Mouse (Mus musculus) left cerebral cortex, postnatal 36 days (tissue): ENCODE results near the gene Clstn2. TPM values are rescaled to one million over a fixed set of nuclear protein-coding genes. Genes with fewer than 3 reads are reported as not detected.

Source experiments
- DNase-seq, 2 experiments: peaks; one replicate each; pipeline ENCODE4 v3.0.0; 2021 to 2022; ENCODE audit warnings: low spot score in 2 of 2, mixed read lengths in 1 of 2
- intact Hi-C: fragments of 180-260 bp; cut with DNase I; formaldehyde crosslinking; loops from one replicate; pipeline ENCODE4 v1.15.1; 2025
- total RNA-seq, 2 experiments: library from RNA; stranded (reverse); gene quantifications; 2 replicates each; pipeline ENCODE4 v1.2.3; 2021

The Clstn2 gene
- total RNA-seq: 10 to 100 TPM; 83.0 to 89.2 TPM

DNA sequence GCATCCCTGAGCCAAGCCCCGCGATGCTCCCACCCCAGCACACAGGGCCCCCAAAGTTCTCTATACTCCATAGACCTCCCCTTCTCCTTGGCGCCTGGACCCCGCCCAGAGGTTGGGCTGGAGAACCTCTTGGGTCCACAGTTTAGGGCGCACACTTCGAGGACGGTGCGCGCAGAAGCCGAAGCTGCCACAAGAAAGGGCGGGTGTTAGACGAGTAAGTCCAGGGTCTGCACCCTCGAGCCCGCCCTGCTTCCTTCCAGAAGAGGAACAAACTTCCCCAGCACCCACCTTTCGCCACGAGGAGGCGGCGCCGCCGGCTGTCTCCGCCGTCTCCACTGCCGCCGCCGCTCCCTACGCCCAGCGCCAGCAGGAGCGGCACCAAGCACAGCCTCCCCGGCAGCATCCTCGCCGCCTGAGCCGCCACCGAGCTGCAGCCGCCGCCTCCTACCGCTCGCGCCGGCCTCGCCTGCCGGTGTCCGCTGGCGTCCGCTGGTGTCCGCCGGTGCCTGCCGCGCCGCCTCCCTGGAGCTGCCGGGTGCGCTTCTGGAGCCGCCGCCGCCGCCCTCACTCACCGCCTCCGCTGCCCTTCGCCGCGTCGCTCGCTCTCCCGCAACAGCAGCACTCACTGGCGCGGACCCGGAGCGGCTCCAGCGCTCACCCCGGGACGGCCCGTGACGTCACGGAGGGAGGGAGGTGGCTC, at the start of gene Clstn2:
TSS of gene Clstn2 (minus strand) at position 609 of the 700 bp plus-strand sequence.
- DNase-seq: peak; percentile 80 to 89
- intact Hi-C loops: loop anchor here (5.0 to 10.0 kb wide), 6 partner anchors 210 to 735 kb away; no protein-coding TSS in a partner anchor

DNA sequence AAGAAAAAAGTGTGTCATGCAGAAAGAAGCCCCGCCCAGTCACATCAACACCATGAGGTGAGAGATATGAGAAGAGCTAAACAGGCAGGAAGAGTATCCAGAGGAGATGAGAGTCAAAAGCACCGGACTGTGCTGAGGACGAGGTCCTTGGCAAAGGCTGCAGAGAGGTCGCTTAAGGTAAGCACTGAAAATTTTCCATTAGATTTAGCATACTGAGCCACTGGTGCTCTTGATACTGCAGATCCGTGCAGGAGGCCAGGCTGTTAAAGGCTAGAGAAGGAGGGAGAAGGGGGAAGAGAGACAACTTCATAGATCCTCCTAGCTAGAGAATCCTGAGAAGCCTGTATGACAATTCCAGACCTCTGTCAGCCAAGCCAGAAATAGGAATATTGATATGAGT, 34.8 kb upstream of the Clstn2 start:
- no peak for DNase-seq
- intact Hi-C loops: no loop called here

DNA sequence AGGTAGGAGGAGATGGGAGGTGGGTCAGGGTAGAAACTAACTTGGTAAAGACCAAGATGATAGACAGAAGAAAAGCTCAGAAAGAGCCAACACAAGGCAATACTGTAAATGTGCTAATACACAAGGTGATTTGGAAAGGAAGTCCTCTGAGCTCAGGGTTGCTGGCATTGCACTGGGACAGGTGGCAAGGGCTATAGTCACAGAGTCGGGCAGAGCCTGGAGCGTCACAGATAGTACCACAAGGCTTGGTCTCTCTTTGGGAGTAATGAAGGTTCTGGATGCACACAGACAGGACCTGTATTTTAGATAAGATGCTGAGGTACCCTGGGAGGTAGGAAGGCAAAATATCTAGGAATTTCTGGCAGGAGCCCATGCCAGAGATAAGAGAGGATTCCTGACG, 28.7 kb upstream of the Clstn2 start:
- intact Hi-C loops: no loop called here
- no peak for DNase-seq

DNA sequence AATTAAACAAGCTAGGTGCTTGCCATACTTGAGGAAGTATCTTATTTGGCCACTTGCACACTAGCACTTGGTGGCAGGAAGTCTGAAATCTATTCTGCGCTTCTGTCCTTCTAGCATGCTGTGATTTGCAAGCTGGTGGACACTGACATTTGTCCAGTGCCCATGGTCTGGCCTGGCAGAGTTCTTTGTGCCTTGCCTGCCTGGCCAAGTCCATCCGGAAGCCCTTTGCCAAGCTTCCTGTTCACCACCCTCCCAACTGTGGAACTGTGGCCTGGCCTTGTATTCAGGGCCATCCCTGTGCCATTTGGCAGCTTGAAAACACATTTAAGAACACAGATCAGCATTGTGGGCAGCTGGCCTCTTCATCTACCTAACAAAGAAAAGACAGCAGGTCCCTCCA, 24.3 kb upstream of the Clstn2 start:
- intact Hi-C loops: no loop called here

DNA sequence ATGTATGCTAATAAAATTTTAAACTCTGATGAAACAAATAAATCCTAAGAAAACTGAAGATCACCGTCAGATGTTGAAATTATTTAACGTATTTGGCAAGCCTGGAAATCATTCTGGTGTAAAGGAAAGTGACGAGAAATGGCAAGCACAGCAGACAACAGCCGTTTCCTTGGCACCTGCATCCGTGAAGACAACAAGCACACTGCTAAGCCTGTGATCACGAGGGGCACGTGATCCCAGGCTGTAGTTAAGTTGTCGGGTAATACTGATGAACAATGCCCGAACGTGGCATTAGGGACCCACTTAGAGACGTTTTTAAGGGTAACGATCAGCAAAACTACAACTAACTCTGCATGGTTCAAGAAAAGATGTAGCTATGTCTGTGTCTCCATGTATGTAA, 18.4 kb upstream of the Clstn2 start:
- intact Hi-C loops: no loop called here
- no peak for DNase-seq

More for the DNA sequence above, 24.3 kb upstream of the Clstn2 start:
- DNase-seq: no peak

DNA sequence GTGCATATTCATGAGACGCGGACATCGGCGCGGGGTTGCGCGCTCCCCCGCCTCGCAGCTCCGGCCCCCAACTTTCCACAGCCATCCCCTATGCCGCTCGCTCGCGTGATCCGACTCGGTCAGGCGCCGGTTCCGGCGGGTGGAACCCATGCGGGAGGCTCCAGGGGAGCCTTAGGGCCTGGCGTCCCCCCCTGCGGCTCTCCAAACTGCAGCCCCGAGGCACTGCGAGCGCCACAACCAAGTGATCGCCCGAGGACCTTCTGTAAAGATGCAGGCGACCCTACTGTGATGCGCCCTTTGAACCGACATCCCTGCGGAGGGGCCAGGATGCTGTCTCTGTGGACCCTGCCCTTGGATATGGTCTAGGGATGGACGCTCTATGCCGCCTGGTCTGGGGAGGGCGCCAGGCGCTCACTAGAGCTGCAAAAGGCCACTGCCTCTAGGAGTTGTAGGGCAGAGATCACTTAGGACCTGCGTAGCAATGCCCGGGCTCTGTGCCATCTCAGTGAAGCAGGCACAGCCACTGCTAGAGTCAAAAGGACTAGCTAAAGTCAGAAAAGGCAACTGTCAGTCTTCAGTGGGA, 383 bp upstream of the Clstn2 start:
- no peak for DNase-seq
- intact Hi-C loops: loop anchor here (5.0 to 10.0 kb wide), 6 partner anchors 209 to 736 kb away; no protein-coding TSS in a partner anchor

DNA sequence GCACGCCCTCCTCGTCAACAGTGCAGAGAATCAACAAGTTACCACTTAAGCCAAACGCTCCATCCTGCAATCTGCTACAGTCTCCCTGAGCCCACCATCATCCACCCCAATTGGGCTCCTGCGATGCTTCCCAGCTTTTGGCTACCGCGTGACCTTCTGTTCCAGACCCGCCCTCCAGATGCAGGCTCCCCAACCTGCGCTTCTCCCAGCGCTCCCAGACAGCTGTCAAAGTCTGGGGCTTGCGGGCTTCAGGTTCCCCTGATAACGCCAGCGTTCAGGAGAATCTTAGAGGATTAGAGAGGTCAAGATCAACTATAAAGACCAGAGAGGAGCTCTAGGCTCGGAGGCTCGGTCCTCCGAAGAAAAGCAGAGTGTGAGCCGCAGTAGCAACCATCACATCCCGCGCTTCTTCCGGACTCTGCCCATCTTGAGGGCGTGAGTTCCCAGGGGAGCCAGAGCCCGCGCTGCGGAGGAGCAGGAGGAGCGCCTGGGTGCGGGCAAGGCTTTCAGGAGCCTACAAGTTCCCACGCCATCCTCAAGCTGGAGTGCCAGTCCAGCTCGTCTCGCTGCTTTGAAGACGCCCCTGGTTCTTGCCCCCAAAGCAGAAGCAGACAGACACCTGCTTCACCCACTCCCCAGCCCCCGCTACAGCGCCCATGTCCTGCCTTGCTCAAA, 946 bp downstream of the Clstn2 start:
- peak; percentile 41 to 62 for DNase-seq
- intact Hi-C loops: loop anchor here (5.0 to 10.0 kb wide), 6 partner anchors 210 to 735 kb away; no protein-coding TSS in a partner anchor

DNA sequence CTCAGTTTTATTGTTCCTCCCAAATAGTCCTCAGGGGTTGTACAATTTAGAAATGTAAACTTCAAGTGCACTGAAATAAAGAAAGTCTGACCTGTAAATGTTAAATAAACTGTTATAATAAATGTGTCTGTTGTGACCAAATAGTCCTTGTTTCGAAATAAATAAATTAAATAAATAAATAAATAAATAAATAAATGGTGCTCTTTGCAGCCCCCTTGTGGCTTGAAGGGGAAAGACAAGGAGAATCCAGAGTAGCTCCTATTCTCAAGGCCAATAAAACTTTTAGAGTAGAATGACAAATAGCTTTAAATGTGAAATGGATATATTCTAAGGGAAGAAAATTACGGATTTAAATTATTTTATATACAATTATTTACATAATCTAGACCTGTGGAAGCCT, 2.3 kb downstream of the Clstn2 start:
- no peak for DNase-seq
- intact Hi-C loops: loop anchor here (5.0 to 10.0 kb wide), 6 partner anchors 212 to 733 kb away; no protein-coding TSS in a partner anchor

DNA sequence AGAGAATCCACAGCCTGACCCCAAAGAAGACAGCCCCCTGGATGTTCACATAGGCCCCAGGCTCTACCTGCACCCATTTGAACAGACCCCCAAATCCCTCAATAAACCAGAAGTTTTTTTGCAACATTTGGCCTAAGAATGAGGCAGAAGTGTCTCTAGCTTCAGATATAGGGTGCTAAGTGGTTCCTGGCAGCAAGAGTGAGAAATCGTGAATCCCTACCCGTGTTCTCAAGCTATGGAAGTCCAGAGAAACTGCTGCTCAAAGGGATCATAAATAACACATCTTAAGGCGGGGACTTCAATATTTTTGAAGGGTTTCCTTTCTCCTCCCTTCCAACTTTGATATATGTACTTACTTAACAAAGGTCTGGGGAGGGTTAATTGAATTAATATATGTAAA, 7.4 kb downstream of the Clstn2 start:
- intact Hi-C loops: no loop called here
- no peak for DNase-seq

DNA sequence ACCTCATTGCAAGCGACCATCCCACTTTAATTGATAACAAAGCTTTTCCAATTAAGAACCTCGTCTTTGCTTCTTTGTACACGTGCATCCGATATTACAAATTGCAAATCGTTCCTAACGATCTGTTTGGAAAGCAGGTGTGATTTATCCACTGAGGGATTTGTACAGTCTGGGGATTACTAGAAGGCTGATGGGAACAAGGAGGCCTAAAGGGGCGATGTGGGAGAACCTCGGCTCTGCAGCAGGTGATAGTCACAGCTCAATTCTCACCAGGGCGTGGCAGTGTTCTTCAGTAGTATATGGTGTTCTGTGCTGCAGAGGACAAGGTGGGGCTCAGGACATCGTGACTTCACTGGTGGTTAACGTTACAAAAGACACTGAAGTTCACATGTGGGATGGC, 9.9 kb downstream of the Clstn2 start:
- intact Hi-C loops: no loop called here
- no peak for DNase-seq

DNA sequence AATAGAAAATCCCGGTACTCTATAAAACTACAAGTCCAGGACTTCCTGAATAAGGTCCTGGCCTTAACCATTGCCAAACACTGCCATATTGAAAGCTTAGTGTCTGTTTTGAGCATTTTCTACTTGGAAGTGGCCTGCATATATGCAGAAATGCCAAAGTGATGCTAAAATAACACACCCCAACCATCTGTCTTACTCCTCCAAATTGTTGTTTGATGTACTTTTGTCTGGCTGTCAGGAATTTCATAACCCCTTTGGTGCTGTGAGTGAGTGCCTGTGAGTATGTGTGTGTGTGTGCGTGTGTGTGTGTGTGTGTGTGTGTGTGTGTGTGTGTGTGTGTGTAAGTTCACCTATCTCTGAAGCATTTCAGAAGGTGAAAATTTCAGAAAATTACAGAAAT, 13.1 kb downstream of the Clstn2 start:
- DNase-seq: no peak

DNA sequence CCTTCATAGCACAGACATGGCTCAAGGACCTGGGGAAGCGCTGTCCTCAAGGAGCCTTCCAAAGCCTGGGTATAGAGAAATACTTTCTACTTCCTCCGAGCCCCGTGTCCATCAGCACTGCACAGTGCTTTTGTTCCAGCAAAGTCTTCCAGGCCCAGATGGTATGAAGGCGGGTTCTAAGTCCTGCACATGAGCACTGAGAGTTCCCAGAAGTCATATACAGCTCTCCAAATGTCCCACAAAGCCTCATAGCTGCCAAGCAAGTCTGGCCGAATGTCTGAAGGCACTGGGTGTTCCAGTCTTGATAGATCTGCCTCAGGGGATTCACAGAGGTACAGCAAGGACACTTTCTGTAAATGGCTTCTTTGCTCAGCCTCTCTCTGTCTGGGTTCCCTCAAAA, 14.3 kb downstream of the Clstn2 start:
- intact Hi-C loops: no loop called here
- peak; percentile 55 to 75 for DNase-seq

More for the DNA sequence above, 13.1 kb downstream of the Clstn2 start:
- intact Hi-C loops: no loop called here

DNA sequence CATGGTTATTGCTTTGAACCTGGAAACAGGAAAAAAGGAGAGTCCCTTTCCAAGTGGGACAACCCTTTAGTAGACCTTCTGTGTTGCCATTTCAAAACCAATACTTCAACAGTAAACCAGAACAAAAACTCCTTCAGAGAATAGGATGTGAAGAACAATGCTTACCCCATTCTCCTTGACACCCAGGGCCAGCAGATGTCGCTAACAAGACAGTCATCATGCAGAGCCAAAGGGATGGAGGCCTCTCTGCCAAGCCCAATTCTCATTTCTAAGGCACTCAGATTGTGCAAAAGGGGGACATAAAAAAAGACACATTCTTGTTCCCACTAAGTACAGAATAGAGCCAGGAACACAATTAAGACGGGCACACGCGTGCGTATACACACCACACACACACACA, 16.4 kb downstream of the Clstn2 start:
- intact Hi-C loops: no loop called here

DNA sequence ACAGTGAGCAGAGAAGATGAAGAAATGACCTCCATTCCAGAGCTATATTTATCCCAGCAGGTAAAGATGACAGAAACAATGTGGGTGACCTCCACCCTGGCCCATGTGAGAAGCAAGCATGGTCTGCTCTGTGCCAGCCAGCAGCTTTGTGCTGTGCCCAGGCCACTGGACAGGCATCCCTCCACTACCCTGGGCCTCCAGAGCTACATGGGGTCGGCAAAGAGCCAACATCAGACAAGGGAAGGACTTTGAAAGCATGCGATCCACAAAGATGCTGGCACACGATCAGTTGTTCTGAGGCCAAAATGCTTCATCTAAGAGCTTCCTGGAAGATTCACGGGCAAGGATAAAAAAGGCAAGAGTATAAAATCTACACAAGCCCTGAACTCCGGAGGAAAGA, 36.6 kb downstream of the Clstn2 start:
- intact Hi-C loops: no loop called here
- no peak for DNase-seq

More for the DNA sequence above, 16.4 kb downstream of the Clstn2 start:
- no peak for DNase-seq

DNA sequence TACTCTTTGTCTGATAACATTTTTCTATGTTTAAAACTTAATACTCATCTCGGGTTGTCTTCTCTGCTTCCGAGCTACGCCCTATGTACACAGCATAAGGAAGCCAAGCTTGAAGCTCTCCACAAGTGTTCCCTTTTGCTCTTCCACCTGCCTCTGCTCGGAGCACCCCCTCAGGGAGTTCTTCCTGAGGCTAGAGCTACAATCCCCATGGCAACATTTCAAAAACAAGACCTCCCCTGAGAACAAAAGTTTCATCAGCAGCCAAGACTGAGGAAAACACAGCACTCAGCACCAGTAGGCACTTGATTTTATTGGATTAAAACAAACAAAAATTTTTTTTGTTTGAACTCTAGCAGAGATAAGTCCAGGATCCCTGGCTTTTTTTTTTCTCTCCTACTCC, 37.3 kb downstream of the Clstn2 start:
- intact Hi-C loops: no loop called here
- DNase-seq: no peak

DNA sequence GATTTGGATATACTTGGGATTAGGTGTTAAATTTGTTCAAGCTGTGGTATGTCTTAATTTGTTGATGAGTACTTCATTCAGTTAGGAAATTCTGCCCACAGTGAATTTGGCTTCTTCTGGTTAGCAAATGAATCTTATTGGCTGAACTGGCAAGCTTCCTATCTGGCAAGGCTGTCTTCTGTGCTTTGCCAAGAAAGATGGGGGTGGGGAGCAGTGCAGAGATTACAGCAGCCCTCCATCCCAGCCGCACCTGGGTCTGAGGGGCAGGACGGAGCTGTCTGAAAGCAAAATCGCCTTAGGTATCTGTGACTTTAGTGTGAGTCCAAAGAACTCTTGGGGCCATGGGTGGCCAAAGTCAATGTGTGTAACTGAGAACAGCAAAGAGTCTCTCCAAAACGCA, 40.9 kb downstream of the Clstn2 start:
- DNase-seq: no peak
- intact Hi-C loops: no loop called here

DNA sequence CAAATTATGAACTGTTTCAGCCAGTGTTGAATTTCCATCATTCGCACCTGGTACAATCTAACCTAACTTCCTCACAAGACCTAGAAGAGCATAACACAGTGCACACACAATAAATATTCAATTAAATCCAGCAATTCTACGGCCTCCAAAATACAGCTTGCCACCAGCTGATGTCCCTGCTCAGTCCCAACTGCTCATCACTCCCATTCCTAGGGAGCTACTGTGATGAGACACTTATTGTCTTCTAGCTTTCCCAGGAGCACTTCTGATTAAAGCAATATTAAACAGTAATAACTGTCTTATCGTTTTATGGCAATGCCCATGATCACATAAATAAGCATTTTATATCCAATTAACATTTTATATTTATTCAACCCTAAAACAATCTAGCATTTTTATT, 55.6 kb downstream of the Clstn2 start:
- DNase-seq: no peak
- intact Hi-C loops: no loop called here

DNA sequence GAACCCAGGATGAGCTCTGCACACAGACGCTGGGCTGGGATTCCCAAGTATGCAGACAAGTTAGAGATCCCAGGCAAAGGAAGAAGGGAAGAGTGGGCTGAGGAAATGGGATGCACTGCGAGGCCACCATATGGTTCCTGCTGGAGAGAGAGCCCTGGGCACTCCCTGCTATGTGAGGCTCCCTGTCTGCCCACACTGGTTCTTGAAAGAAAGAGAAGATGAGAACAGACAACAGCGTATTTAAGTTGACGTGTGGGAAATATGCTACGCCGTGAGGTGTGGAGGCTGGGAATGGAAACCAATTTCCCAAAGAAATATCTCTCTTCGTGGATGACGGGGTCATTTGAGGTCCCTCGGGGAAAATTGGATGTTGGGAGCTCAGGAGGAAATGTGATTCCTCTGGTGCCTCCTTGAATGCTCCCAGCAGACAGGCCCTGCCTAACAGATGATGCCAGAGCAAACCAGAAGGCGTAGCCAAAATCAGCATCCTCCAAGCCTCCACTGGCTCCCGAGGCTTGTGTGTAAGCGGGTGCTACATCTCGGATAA, 58.1 kb downstream of the Clstn2 start:
- intact Hi-C loops: no loop called here
- DNase-seq: peak; percentile 57 to 78

DNA sequence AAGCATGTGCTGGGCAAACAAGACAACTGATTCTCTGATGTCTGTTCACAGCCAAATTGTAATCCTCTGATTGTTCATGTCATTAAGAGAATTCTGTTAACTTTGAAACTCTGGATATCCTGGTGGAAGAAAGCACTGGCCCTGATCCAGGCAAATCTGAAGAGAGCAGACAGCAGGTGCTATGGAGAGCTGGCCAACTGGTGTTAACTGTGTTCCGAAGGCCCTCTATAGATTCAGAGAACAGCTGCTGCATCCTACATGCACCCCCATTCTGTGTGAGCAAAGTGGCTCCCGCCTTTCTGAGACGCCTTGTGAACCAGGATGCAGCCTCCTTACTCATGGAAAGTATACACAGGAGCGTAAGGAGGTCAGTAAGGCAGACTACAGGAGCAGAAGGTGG, 66.3 kb downstream of the Clstn2 start:
- DNase-seq: peak; percentile 24 to 33
- intact Hi-C loops: no loop called here

DNA sequence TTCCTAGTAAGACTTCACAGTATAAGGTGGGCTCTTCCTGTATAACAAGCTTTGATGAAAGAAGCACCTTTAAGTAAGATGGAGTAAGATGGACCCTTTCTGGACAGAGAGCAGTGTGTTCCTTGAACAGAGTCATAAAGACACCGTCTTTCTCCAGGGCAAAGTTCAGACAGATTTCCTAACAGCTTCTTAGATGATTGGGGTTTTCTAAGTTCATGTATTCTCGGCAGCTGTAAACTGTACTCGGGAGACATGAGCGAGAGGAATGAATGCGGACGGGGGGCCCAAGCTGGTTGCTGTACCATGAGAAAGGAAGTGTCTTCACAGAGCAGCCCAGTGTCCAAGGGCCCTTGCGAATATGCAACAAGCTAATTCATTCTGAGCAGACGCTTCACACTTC, 75.5 kb downstream of the Clstn2 start:
- DNase-seq: no peak
- intact Hi-C loops: no loop called here
